Mouse (Mus musculus) kidney, postnatal 10 days (tissue): ENCODE results near the gene 9430097D07Rik.
A peak's percentile ranks its signal among the peaks of the same experiment; 100 is the strongest.

Source experiments
- DNase-seq: peaks from one replicate; pipeline ENCODE4 v3.0.0; 2021; ENCODE audit warnings: mixed read lengths

The 9430097D07Rik gene

DNA sequence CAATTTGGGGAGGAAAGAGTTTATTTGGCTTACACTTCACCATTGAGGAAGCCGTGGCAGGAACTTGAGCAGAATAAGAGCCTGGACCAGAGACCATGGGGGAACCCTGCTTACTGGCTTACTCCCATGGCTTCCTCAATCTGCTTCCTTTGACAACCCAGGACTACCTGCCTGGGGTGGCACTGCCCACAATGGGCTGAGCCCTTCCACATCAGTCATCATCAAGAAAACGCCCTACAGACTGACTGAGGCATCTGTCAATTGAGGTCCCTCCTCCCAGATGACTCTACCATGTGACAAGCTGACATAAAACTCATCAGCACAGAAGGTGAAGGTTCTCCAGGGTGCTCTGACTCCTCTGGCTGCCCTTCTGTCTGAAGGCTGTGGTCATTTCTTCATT is 45.0 kb downstream of the 9430097D07Rik start:
- DNase-seq = no peak

DNA sequence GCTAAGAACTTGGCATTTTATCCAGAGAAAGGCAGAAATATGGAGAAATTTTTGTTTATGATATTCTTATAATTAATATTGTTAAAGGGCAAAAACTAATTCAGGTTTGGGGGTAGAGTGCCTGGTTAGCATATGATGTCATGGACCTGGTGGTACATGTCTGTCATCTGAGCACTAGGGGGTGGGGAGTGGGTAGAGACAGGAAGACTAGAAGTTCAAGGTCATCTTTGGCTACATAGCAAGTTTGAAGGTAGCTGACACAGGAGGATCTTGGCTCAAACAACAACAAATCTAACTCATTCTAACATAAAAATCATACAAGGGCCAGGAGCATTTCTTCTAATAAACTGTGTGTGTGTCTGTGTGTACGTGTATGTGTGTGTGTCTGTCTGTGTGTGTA is 47.2 kb downstream of the 9430097D07Rik start:
- no peak for DNase-seq

DNA sequence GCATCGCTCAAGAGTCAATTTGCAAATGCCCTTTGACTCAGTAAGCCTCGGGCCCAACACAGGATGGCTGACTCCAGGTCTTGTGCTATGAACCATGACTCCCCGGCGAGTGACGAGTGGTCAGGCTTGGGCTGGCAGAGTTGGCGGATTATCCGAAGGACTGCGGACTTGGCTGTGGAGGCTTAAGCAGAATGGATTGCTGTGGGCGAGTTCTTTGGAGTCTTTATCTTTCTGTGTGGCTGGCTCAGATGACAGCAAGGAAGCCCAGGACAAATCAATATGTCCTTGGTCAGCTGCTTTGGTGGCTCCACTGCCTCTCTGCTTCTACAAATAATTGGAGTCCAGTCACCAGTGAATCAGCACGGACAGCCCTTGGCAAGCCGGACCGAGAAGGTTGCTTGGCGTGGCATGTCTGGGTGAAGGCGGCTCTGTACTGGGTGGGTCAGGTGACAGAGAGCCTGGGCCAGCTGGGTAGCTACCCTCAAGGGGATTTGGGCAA is 48.0 kb downstream of the 9430097D07Rik start:
- DNase-seq = peak; percentile 63

DNA sequence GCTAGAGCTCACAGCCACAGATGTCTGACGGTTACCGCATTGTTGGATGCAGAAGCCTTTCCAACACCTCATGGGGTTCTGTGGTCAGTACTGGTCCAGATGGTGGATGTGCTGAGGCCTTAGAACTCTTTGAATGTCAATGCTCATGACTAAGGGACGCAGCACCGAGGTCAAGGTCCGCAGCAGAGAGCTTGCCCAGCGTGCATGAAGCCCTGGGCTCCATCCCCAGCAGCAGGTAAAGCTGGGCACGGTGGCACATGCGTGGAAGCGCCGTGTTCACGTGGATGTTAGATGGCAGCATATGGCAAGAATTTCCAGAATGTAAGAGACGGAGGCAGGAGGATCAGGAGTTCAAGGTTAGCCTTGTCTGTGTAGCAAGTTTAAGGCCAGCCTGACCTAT is 49.7 kb downstream of the 9430097D07Rik start:
- DNase-seq = no peak

DNA sequence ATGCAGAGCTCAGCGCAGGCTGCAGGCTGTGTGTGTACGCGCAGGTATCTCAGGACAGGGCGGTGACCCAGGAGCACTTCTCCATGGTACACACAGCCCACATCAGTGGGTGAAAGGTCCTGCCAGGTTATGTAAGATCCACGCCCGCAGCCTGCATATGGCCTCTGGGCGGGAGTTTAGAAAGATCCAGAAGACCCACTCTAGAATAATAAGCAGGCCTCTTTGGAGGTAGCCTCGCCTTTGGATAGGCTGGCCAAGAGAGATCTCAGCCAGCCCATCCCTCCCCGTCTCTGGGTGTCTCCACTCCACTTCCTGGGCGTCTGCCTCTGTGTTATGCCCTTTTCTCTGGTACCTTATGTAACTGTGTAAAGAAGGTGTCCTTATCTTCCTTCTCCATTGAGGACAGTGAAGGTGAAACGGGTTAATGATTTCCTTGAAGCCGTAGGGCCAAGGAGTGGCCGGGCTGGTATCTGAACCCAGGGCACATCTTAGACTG is 50.9 kb downstream of the 9430097D07Rik start:
- DNase-seq = peak; percentile 50
